Mouse (Mus musculus): Measurements from ENCODE around the gene Zfp648. TPM values are rescaled to one million over a fixed set of nuclear protein-coding genes. Genes with fewer than 3 reads are reported as not detected.

Gene Zfp648
- polyA plus RNA-seq, 1 experiment, result not detected

- TF ChIP-seq E2F4 (IDR thresholded peaks at IDR 0.05; ENCODE audit: insufficient read depth) (no peak), TCF3 (IDR thresholded peaks at IDR 0.05; ENCODE audit: insufficient read length, low read depth) (no peak), SRF (IDR thresholded peaks at IDR 0.05; ENCODE audit: control insufficient read depth, insufficient read length, low read depth) (no peak), POLR2A (IDR thresholded peaks at IDR 0.05; ENCODE audit: insufficient read length, low read depth) (no peak), MAX (IDR thresholded peaks at IDR 0.05; ENCODE audit: low read depth) (no peak)
- Histone ChIP-seq H3K79me2 (ENCODE audit: control insufficient read depth, insufficient read depth) (no peaks in the 10 kb centered on the region), H3ac (ENCODE audit: control insufficient read depth, insufficient read length) (no peak overlapping the region), H3K4me3 (no peak overlapping the region), H3K36me3 (ENCODE audit: control insufficient read depth, insufficient read depth) (no peaks in the 10 kb centered on the region), H3K4me2 (ENCODE audit: low read depth) (no peak overlapping the region), H3K27me3 (ENCODE audit: control insufficient read depth, insufficient read depth, insufficient read length) (no peaks in the 10 kb centered on the region)
Observed at GRCm38 (mm10) chr1:154189842-154190530, 11.0 kb upstream of the Zfp648 start.

- TF ChIP-seq MAX (IDR thresholded peaks at IDR 0.05; ENCODE audit: low read depth) (no peak), REST (IDR thresholded peaks at IDR 0.05; ENCODE audit: insufficient read depth, insufficient read length) (no peak), MYOD1 (IDR thresholded peaks at IDR 0.05; ENCODE audit: control insufficient read depth in 1 of 3, insufficient read length in 2 of 3, low read depth in 2 of 3) (no peak), POLR2A (IDR thresholded peaks at IDR 0.05; ENCODE audit: insufficient read length, low read depth) (no peak), CEBPB (IDR thresholded peaks at IDR 0.05; ENCODE audit: insufficient read depth, poor library complexity, severe bottlenecking) (no peak), SRF (IDR thresholded peaks at IDR 0.05; ENCODE audit: control insufficient read depth, insufficient read length, low read depth) (no peak), POLR2AphosphoS2 (IDR thresholded peaks at IDR 0.05; ENCODE audit: insufficient read length, low read depth) (no peak), USF1 (IDR thresholded peaks at IDR 0.05; ENCODE audit: low read depth) (no peak), E2F4 (IDR thresholded peaks at IDR 0.05; ENCODE audit: insufficient read depth) (no peak), TCF12 (IDR thresholded peaks at IDR 0.05; ENCODE audit: insufficient read depth, poor library complexity, severe bottlenecking) (no peak), MYOG (IDR thresholded peaks at IDR 0.05; ENCODE audit: control insufficient read depth in 1 of 3, insufficient read depth in 1 of 3, insufficient read length in 2 of 3, low read depth in 2 of 3) (no peak), TCF3 (IDR thresholded peaks at IDR 0.05; ENCODE audit: insufficient read length, low read depth) (no peak)
- no peaks in the 10 kb centered on the region for H3K79me2 ChIP-seq (ENCODE audit: control insufficient read depth, insufficient read depth)
- peaks cover 33% of the 10 kb centered on the region for H3K27me3 ChIP-seq (ENCODE audit: control insufficient read depth, insufficient read depth, insufficient read length)
- H3K36me3 ChIP-seq (ENCODE audit: control insufficient read depth, insufficient read depth), result no peaks in the 10 kb centered on the region
- H3ac ChIP-seq (ENCODE audit: control insufficient read depth, insufficient read length), result no peak overlapping the region
- H3K4me2 ChIP-seq (ENCODE audit: low read depth), result no peak overlapping the region
- no peak overlapping the region for H3K4me3 ChIP-seq
Observed at GRCm38 (mm10) chr1:154198896-154199295, 2.1 kb upstream of the Zfp648 start.

GRCm38 (mm10) chr1:154202580-154202979 lies 1.6 kb downstream of the Zfp648 start:
- Histone ChIP-seq H3ac (ENCODE audit: control insufficient read depth, insufficient read length) (no peak overlapping the region), H3K79me2 (ENCODE audit: control insufficient read depth, insufficient read depth) (no peaks in the 10 kb centered on the region), H3K4me2 (ENCODE audit: low read depth) (no peak overlapping the region), H3K36me3 (ENCODE audit: control insufficient read depth, insufficient read depth) (no peaks in the 10 kb centered on the region), H3K27me3 (ENCODE audit: control insufficient read depth, insufficient read depth, insufficient read length) (peaks cover 52% of the 10 kb centered on the region), H3K4me3 (no peak overlapping the region)
- no peak for TF ChIP-seq MYOG (IDR thresholded peaks at IDR 0.05; ENCODE audit: control insufficient read depth in 1 of 3, insufficient read depth in 1 of 3, insufficient read length in 2 of 3, low read depth in 2 of 3)
- TF ChIP-seq TCF3 (IDR thresholded peaks at IDR 0.05; ENCODE audit: insufficient read length, low read depth), result no peak
- TF ChIP-seq TCF12 (IDR thresholded peaks at IDR 0.05; ENCODE audit: insufficient read depth, poor library complexity, severe bottlenecking), result no peak
- no peak for TF ChIP-seq REST (IDR thresholded peaks at IDR 0.05; ENCODE audit: insufficient read depth, insufficient read length)
- TF ChIP-seq E2F4 (IDR thresholded peaks at IDR 0.05; ENCODE audit: insufficient read depth), result no peak
- no peak for TF ChIP-seq USF1 (IDR thresholded peaks at IDR 0.05; ENCODE audit: low read depth)
- no peak for TF ChIP-seq CEBPB (IDR thresholded peaks at IDR 0.05; ENCODE audit: insufficient read depth, poor library complexity, severe bottlenecking)
- TF ChIP-seq SRF (IDR thresholded peaks at IDR 0.05; ENCODE audit: control insufficient read depth, insufficient read length, low read depth), result no peak
- TF ChIP-seq POLR2A (IDR thresholded peaks at IDR 0.05; ENCODE audit: insufficient read length, low read depth), result no peak
- no peak for TF ChIP-seq MYOD1 (IDR thresholded peaks at IDR 0.05; ENCODE audit: control insufficient read depth in 1 of 3, insufficient read length in 2 of 3, low read depth in 2 of 3)
- TF ChIP-seq MAX (IDR thresholded peaks at IDR 0.05; ENCODE audit: low read depth), result no peak
- no peak for TF ChIP-seq POLR2AphosphoS2 (IDR thresholded peaks at IDR 0.05; ENCODE audit: insufficient read length, low read depth)

- Histone ChIP-seq H3K27me3 (ENCODE audit: control insufficient read depth, insufficient read depth, insufficient read length) (peaks cover 52% of the 10 kb centered on the region), H3ac (ENCODE audit: control insufficient read depth, insufficient read length) (no peak overlapping the region), H3K4me3 (no peak overlapping the region), H3K79me2 (ENCODE audit: control insufficient read depth, insufficient read depth) (no peaks in the 10 kb centered on the region), H3K4me2 (ENCODE audit: low read depth) (no peak overlapping the region), H3K36me3 (ENCODE audit: control insufficient read depth, insufficient read depth) (no peaks in the 10 kb centered on the region)
- TF ChIP-seq MYOG (IDR thresholded peaks at IDR 0.05; ENCODE audit: control insufficient read depth in 1 of 3, insufficient read depth in 1 of 3, insufficient read length in 2 of 3, low read depth in 2 of 3), result no peak
- TF ChIP-seq TCF12 (IDR thresholded peaks at IDR 0.05; ENCODE audit: insufficient read depth, poor library complexity, severe bottlenecking), result no peak
- no peak for TF ChIP-seq MAX (IDR thresholded peaks at IDR 0.05; ENCODE audit: low read depth)
- no peak for TF ChIP-seq SRF (IDR thresholded peaks at IDR 0.05; ENCODE audit: control insufficient read depth, insufficient read length, low read depth)
- TF ChIP-seq CEBPB (IDR thresholded peaks at IDR 0.05; ENCODE audit: insufficient read depth, poor library complexity, severe bottlenecking), result no peak
- no peak for TF ChIP-seq POLR2AphosphoS2 (IDR thresholded peaks at IDR 0.05; ENCODE audit: insufficient read length, low read depth)
- no peak for TF ChIP-seq E2F4 (IDR thresholded peaks at IDR 0.05; ENCODE audit: insufficient read depth)
- TF ChIP-seq USF1 (IDR thresholded peaks at IDR 0.05; ENCODE audit: low read depth), result no peak
- no peak for TF ChIP-seq MYOD1 (IDR thresholded peaks at IDR 0.05; ENCODE audit: control insufficient read depth in 1 of 3, insufficient read length in 2 of 3, low read depth in 2 of 3)
- no peak for TF ChIP-seq REST (IDR thresholded peaks at IDR 0.05; ENCODE audit: insufficient read depth, insufficient read length)
- no peak for TF ChIP-seq POLR2A (IDR thresholded peaks at IDR 0.05; ENCODE audit: insufficient read length, low read depth)
- TF ChIP-seq TCF3 (IDR thresholded peaks at IDR 0.05; ENCODE audit: insufficient read length, low read depth), result no peak
Observed at GRCm38 (mm10) chr1:154203386-154203785, 2.4 kb downstream of the Zfp648 start.

Data from myocyte (in vitro differentiated cells).